Mouse (Mus musculus) forebrain, embryonic 11.5 days (tissue): ENCODE data around the gene B230217C12Rik. TPM values are rescaled to one million over a fixed set of nuclear protein-coding genes. Genes with fewer than 3 reads are reported as not detected.

Source experiments
- ATAC-seq: fragments of 200-750 bp; cut with Nextera tagmentation; replicated peaks from 2 replicates; pipeline ENCODE4 v1.8.0; 2017; ENCODE audit warnings: moderate TSS enrichment; ENCODE audit not compliant: low FRiP score
- DNase-seq: peaks from one replicate; pipeline ENCODE4 v3.0.0-alpha.2; 2017; ENCODE audit warnings: low spot score
- H3K27ac ChIP-seq: fragments of 300-500 bp; sonication (generic); 2 replicates; pipeline ENCODE4 v1.5.1; 2014; ENCODE audit warnings: low read depth, low read length
- H3K27me3 ChIP-seq: fragments of 300-500 bp; sonication (generic); 2 replicates; pipeline ENCODE4 v1.6.1; 2014; ENCODE audit warnings: mild to moderate bottlenecking, low read length, mixed read lengths; ENCODE audit not compliant: control insufficient read depth, insufficient read depth
- H3K36me3 ChIP-seq: fragments of 300-500 bp; sonication (generic); 2 replicates; pipeline ENCODE4 v1.6.1; 2014; ENCODE audit warnings: mild to moderate bottlenecking, low read length, moderate library complexity, mixed read lengths; ENCODE audit not compliant: control insufficient read depth, insufficient read depth
- H3K4me1 ChIP-seq: fragments of 300-500 bp; sonication (generic); replicated peaks from 2 replicates; pipeline ENCODE4 v1.6.1; 2014; ENCODE audit warnings: low read length, mixed read lengths; ENCODE audit not compliant: control insufficient read depth, insufficient read depth
- H3K4me2 ChIP-seq: fragments of 300-500 bp; sonication (generic); 2 replicates; pipeline ENCODE4 v1.6.1; 2014; ENCODE audit warnings: low read depth, mild to moderate bottlenecking, low read length, moderate library complexity, mixed read lengths; ENCODE audit not compliant: severe bottlenecking
- H3K4me3 ChIP-seq: fragments of 300-500 bp; sonication (generic); 2 replicates; pipeline ENCODE4 v1.5.1; 2014; ENCODE audit warnings: low read depth, low read length
- H3K9ac ChIP-seq: fragments of 300-500 bp; sonication (generic); 2 replicates; pipeline ENCODE4 v1.6.1; 2014; ENCODE audit warnings: low read length
- H3K9me3 ChIP-seq: fragments of 300-500 bp; sonication (generic); 2 replicates; pipeline ENCODE4 v1.6.1; 2016; ENCODE audit warnings: low read length, mixed read lengths; ENCODE audit not compliant: control insufficient read depth
- WGBS: fragments of 180-500 bp; shearing (Covaris S2); extraction: QIAGEN DNeasy Blood & Tissue Kit; methylation state at CpG from one replicate; pipeline ENCODE4 v1.1.7; 2014; 5-methylcytosine and 5-hydroxymethylcytosine counted together
- polyA plus RNA-seq: library from polyadenylated mRNA; unstranded; fragments of >200 nt; fragmentation: Nextera tagmentation; extraction: Ambion mirVana; gene quantifications from 2 replicates; pipeline ENCODE4 v1.2.1, GENCODE M21; 2014

B230217C12Rik gene
- polyA plus RNA-seq, 1 experiment from 2014 or later, result 17.7 TPM

DNA sequence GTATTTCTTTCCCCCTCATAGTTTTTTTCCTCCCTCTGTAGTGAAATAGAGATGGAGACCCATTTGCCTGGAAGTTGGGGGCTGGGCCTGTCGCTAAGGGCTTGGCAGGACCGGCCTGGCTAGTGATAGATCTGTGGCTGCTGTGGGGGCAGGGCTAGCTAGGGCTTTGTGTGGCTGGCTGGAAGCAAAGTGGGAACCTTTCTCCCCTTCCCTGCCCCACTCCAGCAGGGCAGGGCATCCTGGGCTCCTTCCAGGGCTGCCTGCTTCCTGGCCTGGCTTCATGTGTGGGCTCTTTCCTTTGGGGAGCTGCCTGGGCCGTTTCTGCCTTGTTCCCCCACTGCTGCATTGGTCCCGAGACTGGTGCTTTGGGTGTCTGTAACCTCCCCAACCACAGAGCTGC, 22.0 kb upstream of the B230217C12Rik start:
- Histone ChIP-seq H3K27ac (peak overlapping the region; percentile 78), H3K36me3 (peaks cover 2% of the 10 kb centered on the region; the same call in 1 of the 2 replicates), H3K9ac (peak overlapping the region; percentile 62), H3K4me3 (no peak overlapping the region), H3K4me2 (no peak overlapping the region), H3K27me3 (no peaks in the 10 kb centered on the region), H3K9me3 (no peaks in the 10 kb centered on the region), H3K4me1 (peaks cover 26% of the 10 kb centered on the region)
- DNase-seq, result peak; percentile 74
- ATAC-seq, result peak; percentile 68
- 2% methylated on average over 4 of the region's 4 CpGs for WGBS

DNA sequence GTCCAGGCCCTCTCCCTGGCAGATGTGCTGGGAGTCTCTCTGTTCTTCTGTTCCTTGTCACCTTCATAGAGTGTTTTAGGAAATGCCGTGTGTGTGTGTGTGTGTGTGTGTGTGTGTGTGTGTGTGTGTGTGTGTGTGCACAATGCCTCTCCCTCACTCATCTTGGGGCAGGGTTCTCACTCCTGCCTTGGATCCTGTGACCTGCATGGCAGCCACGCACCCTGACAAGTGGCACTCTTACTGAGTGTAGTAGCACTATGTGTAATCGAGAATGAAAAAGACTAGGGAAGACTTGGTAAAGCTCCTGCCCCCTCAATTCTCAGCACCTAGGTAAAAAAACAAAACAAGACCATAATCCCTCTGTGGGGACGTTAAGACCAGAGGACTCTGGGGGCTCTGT, 21.5 kb upstream of the B230217C12Rik start:
- peak overlapping the region; percentile 62; the same call in 1 of the 2 replicates for H3K9ac ChIP-seq
- no peaks in the 10 kb centered on the region for H3K27me3 ChIP-seq
- H3K4me3 ChIP-seq, result no peak overlapping the region
- no peak for DNase-seq
- H3K9me3 ChIP-seq, result no peaks in the 10 kb centered on the region
- H3K4me2 ChIP-seq, result no peak overlapping the region
- ATAC-seq, result no peak
- WGBS, result 45% methylated on average over 4 of the region's 4 CpGs
- peaks cover 22% of the 10 kb centered on the region for H3K4me1 ChIP-seq
- H3K36me3 ChIP-seq, result peaks cover 2% of the 10 kb centered on the region; the same call in 1 of the 2 replicates
- H3K27ac ChIP-seq, result peak overlapping the region; percentile 78

- Histone ChIP-seq H3K4me3 (no peak overlapping the region), H3K36me3 (peaks cover 2% of the 10 kb centered on the region; the same call in 1 of the 2 replicates), H3K9ac (no peak overlapping the region), H3K4me2 (no peak overlapping the region), H3K27ac (no peak overlapping the region), H3K4me1 (peaks cover 22% of the 10 kb centered on the region), H3K27me3 (no peaks in the 10 kb centered on the region), H3K9me3 (no peaks in the 10 kb centered on the region)
- 81% methylated on average over 5 of the region's 5 CpGs for WGBS
- no peak for DNase-seq
- ATAC-seq, result no peak
Observed at GRCm38 (mm10) chr11:97819923-97820322, 20.7 kb upstream of the B230217C12Rik start.

DNA sequence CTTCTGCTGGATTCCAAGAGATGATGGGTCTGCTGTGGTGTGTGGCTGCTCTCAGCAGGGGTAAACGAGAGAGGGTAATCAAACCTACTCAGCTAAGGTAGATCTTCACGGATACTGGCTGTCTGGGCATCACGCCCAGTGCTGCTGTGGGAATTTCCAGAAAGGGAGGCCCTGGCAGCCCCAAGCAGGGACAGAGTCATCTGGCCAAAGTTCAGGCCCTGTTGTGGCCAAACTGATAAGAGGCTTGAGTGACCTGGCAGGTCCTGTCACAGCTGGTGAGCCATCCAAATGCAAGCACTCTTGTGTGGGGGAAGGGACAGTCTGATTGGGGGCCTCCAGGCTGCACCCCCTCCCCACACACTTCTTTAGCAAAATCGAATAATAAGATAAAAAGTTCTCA, 19.7 kb upstream of the B230217C12Rik start:
- ATAC-seq, result no peak
- Histone ChIP-seq H3K4me2 (no peak overlapping the region), H3K4me1 (peaks cover 19% of the 10 kb centered on the region), H3K9me3 (no peaks in the 10 kb centered on the region), H3K36me3 (peaks cover 2% of the 10 kb centered on the region; the same call in 1 of the 2 replicates), H3K9ac (no peak overlapping the region), H3K27ac (no peak overlapping the region), H3K4me3 (no peak overlapping the region), H3K27me3 (no peaks in the 10 kb centered on the region)
- WGBS, result 73% methylated on average over 4 of the region's 4 CpGs
- no peak for DNase-seq

GRCm38 (mm10) chr11:97821401-97822064, 19.0 kb upstream of the B230217C12Rik start:
- ATAC-seq (no peak), DNase-seq (peak; percentile 45)
- H3K4me2 ChIP-seq, result no peak overlapping the region
- no peak overlapping the region for H3K4me3 ChIP-seq
- H3K9ac ChIP-seq, result no peak overlapping the region
- peaks cover 2% of the 10 kb centered on the region; the same call in 1 of the 2 replicates for H3K36me3 ChIP-seq
- H3K9me3 ChIP-seq, result no peaks in the 10 kb centered on the region
- H3K27me3 ChIP-seq, result no peaks in the 10 kb centered on the region
- no peak overlapping the region for H3K27ac ChIP-seq
- 92% methylated on average over 8 of the region's 8 CpGs for WGBS
- H3K4me1 ChIP-seq, result peaks cover 19% of the 10 kb centered on the region

DNA sequence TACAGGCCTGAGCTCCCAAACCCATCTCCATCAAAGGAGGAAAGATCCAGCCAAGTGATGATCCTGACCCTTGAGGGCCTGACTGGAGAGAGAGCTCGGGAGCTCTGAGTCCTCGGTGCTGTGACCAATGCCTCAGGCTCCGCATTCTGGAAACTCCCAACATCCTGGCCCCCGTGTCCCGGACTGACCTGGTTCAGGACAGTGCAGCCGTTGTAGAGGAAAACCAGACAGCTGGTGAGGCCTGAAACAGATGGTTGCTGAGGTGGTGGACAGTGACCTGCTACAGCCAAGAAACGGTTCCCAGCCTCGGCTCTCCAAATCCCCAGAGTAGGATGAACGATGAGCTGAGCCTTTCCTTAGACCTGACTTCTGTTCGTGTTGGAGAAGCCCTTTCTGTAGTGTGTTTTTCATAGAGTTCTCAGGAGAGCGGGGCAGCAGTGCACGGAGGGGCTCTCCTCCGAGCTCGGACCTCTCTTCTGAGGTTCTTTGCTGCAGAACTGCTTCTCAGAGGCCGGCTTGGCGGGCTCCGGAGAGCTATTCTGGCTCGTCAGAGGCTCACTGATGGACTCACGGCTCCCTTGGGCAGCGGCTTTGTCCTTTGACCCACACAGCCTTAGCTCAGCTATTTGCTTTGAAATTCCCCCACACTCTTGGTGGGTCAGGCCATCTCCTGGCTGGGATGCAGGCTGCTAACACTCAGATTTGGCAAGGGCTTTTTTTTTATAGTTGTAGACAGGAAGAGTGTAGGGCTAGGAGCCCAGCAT, 17.6 kb upstream of the B230217C12Rik start:
- H3K4me2 ChIP-seq, result no peak overlapping the region
- H3K27me3 ChIP-seq, result no peaks in the 10 kb centered on the region
- H3K27ac ChIP-seq, result no peak overlapping the region
- H3K9ac ChIP-seq, result no peak overlapping the region
- H3K4me3 ChIP-seq, result no peak overlapping the region
- no peak for ATAC-seq
- H3K4me1 ChIP-seq, result peaks cover 8% of the 10 kb centered on the region
- H3K9me3 ChIP-seq, result no peaks in the 10 kb centered on the region
- DNase-seq, result peak; percentile 47
- H3K36me3 ChIP-seq, result peaks cover 2% of the 10 kb centered on the region; the same call in 1 of the 2 replicates
- WGBS, result 78% methylated on average over 20 of the region's 20 CpGs

DNA sequence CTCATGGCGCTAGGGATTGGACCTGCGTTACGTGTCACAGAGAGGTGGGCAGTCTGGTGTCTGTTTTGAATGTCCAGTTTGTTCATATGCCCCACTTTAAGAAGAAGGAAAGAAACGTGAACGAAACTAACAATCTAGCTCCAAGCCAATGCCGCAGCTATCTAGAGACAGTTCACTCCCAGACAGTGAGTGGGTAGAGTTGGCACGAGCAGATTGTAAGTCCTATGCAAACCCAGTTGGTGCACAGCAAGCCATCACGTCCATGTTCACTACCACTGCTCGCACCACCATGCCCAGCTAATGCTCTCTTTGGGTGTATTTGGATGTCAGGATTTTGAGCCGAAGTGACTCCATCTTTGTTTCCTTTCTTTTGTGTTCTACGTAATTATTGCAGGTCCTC, 16.4 kb upstream of the B230217C12Rik start:
- WGBS, result 96% methylated on average over 11 of the region's 11 CpGs
- Histone ChIP-seq H3K4me3 (no peak overlapping the region), H3K27ac (no peak overlapping the region), H3K9ac (no peak overlapping the region), H3K27me3 (no peaks in the 10 kb centered on the region), H3K9me3 (no peaks in the 10 kb centered on the region), H3K36me3 (peaks cover 2% of the 10 kb centered on the region; the same call in 1 of the 2 replicates), H3K4me1 (no peaks in the 10 kb centered on the region), H3K4me2 (no peak overlapping the region)
- DNase-seq, result no peak
- ATAC-seq, result no peak

DNA sequence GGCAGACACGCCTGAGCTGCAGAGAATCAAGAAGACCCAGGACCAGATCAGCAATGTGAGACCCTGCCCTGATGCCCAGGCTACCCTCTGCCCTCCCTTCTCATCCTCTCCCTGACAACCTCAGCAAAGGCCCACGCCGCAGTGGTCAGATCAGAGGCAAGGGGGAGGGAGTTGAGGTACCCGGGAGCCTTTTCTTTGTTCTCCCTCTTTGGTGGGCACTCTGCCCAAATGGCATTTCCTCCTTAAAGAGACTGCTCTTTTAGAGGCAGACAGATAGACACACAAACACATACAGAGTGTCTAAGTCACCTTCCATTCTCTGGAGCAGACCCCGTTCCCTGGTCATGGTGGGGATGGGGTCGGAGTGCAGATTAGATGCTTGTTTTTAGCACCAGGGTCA, 15.7 kb upstream of the B230217C12Rik start:
- no peak overlapping the region for H3K4me2 ChIP-seq
- no peaks in the 10 kb centered on the region for H3K4me1 ChIP-seq
- 90% methylated on average over 6 of the region's 6 CpGs for WGBS
- DNase-seq (no peak), ATAC-seq (no peak)
- no peak overlapping the region for H3K9ac ChIP-seq
- H3K27ac ChIP-seq, result no peak overlapping the region
- H3K4me3 ChIP-seq, result no peak overlapping the region
- peaks cover 2% of the 10 kb centered on the region; the same call in 1 of the 2 replicates for H3K36me3 ChIP-seq
- no peaks in the 10 kb centered on the region for H3K27me3 ChIP-seq
- no peaks in the 10 kb centered on the region for H3K9me3 ChIP-seq
